Mouse (Mus musculus): ENCODE measurements around the gene Lhx4. TPM values are rescaled to one million over a fixed set of nuclear protein-coding genes. Genes with fewer than 3 reads are reported as not detected.

The Lhx4 gene
- polyA plus RNA-seq, 1 experiment from 2014 or later, result 0.27 TPM

- no peak overlapping the region for H3K27ac ChIP-seq (ENCODE audit: low read depth)
- H3K9ac ChIP-seq (ENCODE audit: low read length), result no peak overlapping the region
- no peaks in the 10 kb centered on the region for H3K4me1 ChIP-seq (replicated peaks; ENCODE audit: control insufficient read depth, insufficient read depth, low read length)
- DNase-seq (ENCODE audit: low spot score) (no peak), ATAC-seq (replicated peaks; ENCODE audit: low FRiP score, low TSS enrichment, low read depth) (no peak)
- no peak overlapping the region for H3K4me2 ChIP-seq (ENCODE audit: low read length)
- 61% methylated on average over 17 of the region's 17 CpGs for WGBS
- no peaks in the 10 kb centered on the region for H3K27me3 ChIP-seq (replicated peaks; ENCODE audit: control insufficient read depth, insufficient read depth, low read length)
- H3K9me3 ChIP-seq (ENCODE audit: control insufficient read depth, low read length), result no peaks in the 10 kb centered on the region
- no peak overlapping the region for H3K4me3 ChIP-seq (ENCODE audit: low read depth, low read length)
- H3K36me3 ChIP-seq (ENCODE audit: control insufficient read depth, insufficient read depth, low read length), result no peaks in the 10 kb centered on the region
Observed at GRCm38 (mm10) chr1:155698373-155699159, 52.9 kb downstream of the Lhx4 start.

GRCm38 (mm10) chr1:155693443-155693842 is 58.0 kb downstream of the Lhx4 start:
- no peaks in the 10 kb centered on the region for H3K9me3 ChIP-seq (ENCODE audit: control insufficient read depth, low read length)
- no peak for ATAC-seq (replicated peaks; ENCODE audit: low FRiP score, low TSS enrichment, low read depth)
- H3K27me3 ChIP-seq (replicated peaks; ENCODE audit: control insufficient read depth, insufficient read depth, low read length), result no peaks in the 10 kb centered on the region
- 36% methylated on average over 5 of the region's 5 CpGs for WGBS
- no peak overlapping the region for H3K4me2 ChIP-seq (ENCODE audit: low read length)
- no peak overlapping the region for H3K9ac ChIP-seq (ENCODE audit: low read length)
- DNase-seq (ENCODE audit: low spot score), result no peak
- H3K4me1 ChIP-seq (replicated peaks; ENCODE audit: control insufficient read depth, insufficient read depth, low read length), result no peaks in the 10 kb centered on the region
- no peak overlapping the region for H3K4me3 ChIP-seq (ENCODE audit: low read depth, low read length)
- no peak overlapping the region for H3K27ac ChIP-seq (ENCODE audit: low read depth)
- no peaks in the 10 kb centered on the region for H3K36me3 ChIP-seq (ENCODE audit: control insufficient read depth, insufficient read depth, low read length)

- Histone ChIP-seq H3K4me1 (replicated peaks; ENCODE audit: control insufficient read depth, insufficient read depth, low read length) (no peaks in the 10 kb centered on the region), H3K4me3 (ENCODE audit: low read depth, low read length) (no peak overlapping the region), H3K27me3 (replicated peaks; ENCODE audit: control insufficient read depth, insufficient read depth, low read length) (no peaks in the 10 kb centered on the region), H3K9ac (ENCODE audit: low read length) (no peak overlapping the region), H3K36me3 (ENCODE audit: control insufficient read depth, insufficient read depth, low read length) (no peaks in the 10 kb centered on the region), H3K4me2 (ENCODE audit: low read length) (no peak overlapping the region), H3K27ac (ENCODE audit: low read depth) (no peak overlapping the region), H3K9me3 (ENCODE audit: control insufficient read depth, low read length) (no peaks in the 10 kb centered on the region)
- DNase-seq (ENCODE audit: low spot score) (no peak), ATAC-seq (replicated peaks; ENCODE audit: low FRiP score, low TSS enrichment, low read depth) (no peak)
- WGBS, result 38% methylated on average over 11 of the region's 11 CpGs
Observed at GRCm38 (mm10) chr1:155693026-155693425, 58.5 kb downstream of the Lhx4 start.

DNA sequence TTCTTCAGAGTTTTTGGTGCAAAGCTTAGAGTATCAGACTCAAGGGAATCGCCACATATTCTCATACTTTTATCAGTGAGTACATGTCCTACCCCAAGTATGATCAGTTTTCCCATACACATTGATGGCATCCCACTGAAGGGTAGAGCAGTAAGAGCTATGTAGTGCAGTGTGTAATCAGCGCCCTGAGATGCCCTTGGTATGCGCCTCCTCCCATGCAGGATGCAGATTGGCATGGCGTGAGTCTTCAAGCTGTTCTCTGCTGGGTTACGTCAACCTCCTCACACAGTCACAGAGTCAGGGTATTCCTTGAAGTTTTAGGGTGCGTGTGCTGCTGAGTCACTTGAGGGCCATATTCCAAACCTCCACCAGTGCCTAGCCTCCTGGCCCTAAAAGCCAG is 59.3 kb downstream of the Lhx4 start:
- Histone ChIP-seq H3K4me1 (replicated peaks; ENCODE audit: control insufficient read depth, insufficient read depth, low read length) (no peaks in the 10 kb centered on the region), H3K27ac (ENCODE audit: low read depth) (no peak overlapping the region), H3K4me2 (ENCODE audit: low read length) (no peak overlapping the region), H3K4me3 (ENCODE audit: low read depth, low read length) (no peak overlapping the region), H3K36me3 (ENCODE audit: control insufficient read depth, insufficient read depth, low read length) (no peaks in the 10 kb centered on the region), H3K27me3 (replicated peaks; ENCODE audit: control insufficient read depth, insufficient read depth, low read length) (no peaks in the 10 kb centered on the region), H3K9ac (ENCODE audit: low read length) (no peak overlapping the region), H3K9me3 (ENCODE audit: control insufficient read depth, low read length) (no peaks in the 10 kb centered on the region)
- WGBS, result 94% methylated on average over 6 of the region's 6 CpGs
- ATAC-seq (replicated peaks; ENCODE audit: low FRiP score, low TSS enrichment, low read depth) (no peak), DNase-seq (ENCODE audit: low spot score) (no peak)

DNA sequence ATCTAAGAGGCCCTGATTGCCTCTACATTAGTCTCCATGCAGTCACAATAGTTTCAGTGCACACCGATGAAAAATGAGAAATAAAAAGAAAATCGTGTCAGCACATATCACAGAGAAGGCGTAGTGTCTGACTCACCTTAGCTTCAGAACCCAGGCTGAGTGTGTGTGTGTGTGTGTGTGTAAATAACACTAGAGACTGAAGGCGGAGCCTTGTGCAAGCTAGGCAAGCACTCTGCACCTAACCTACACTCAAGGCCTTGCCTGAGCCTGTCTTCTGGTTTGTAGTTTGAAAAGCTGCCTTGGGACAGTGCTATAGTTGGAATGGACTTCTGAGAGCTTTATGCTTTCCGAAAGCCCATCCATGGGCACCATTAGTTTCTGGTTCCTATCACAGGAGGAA is 61.9 kb downstream of the Lhx4 start:
- H3K36me3 ChIP-seq (ENCODE audit: control insufficient read depth, insufficient read depth, low read length), result no peaks in the 10 kb centered on the region
- no peaks in the 10 kb centered on the region for H3K9me3 ChIP-seq (ENCODE audit: control insufficient read depth, low read length)
- no peak for DNase-seq (ENCODE audit: low spot score)
- 96% methylated on average over 5 of the region's 5 CpGs for WGBS
- H3K4me2 ChIP-seq (ENCODE audit: low read length), result no peak overlapping the region
- no peaks in the 10 kb centered on the region for H3K27me3 ChIP-seq (replicated peaks; ENCODE audit: control insufficient read depth, insufficient read depth, low read length)
- H3K9ac ChIP-seq (ENCODE audit: low read length), result no peak overlapping the region
- no peaks in the 10 kb centered on the region for H3K4me1 ChIP-seq (replicated peaks; ENCODE audit: control insufficient read depth, insufficient read depth, low read length)
- ATAC-seq (replicated peaks; ENCODE audit: low FRiP score, low TSS enrichment, low read depth), result no peak
- no peak overlapping the region for H3K27ac ChIP-seq (ENCODE audit: low read depth)
- H3K4me3 ChIP-seq (ENCODE audit: low read depth, low read length), result no peak overlapping the region

DNA sequence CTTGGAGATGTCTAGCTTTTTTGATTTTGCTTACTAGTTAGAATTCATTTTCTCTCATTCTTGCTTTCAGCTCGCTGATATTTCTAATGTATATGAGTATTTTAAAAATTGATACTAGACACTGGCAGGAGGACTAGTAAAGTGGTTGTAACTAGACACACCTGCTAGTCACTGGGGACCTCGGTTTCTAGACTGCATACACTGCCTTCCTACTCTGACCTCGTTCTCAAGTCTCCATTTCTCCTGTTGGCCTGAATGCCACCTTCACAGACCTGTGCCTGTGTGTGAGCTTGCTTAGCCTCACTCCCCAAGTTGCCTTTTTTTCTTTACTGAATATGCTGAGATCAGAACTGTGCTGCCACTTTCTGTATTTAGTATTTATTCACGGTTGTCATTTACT is 62.3 kb downstream of the Lhx4 start:
- Histone ChIP-seq H3K27me3 (replicated peaks; ENCODE audit: control insufficient read depth, insufficient read depth, low read length) (no peaks in the 10 kb centered on the region), H3K27ac (ENCODE audit: low read depth) (no peak overlapping the region), H3K4me1 (replicated peaks; ENCODE audit: control insufficient read depth, insufficient read depth, low read length) (no peaks in the 10 kb centered on the region), H3K36me3 (ENCODE audit: control insufficient read depth, insufficient read depth, low read length) (no peaks in the 10 kb centered on the region), H3K9me3 (ENCODE audit: control insufficient read depth, low read length) (no peaks in the 10 kb centered on the region), H3K9ac (ENCODE audit: low read length) (no peak overlapping the region), H3K4me3 (ENCODE audit: low read depth, low read length) (no peak overlapping the region), H3K4me2 (ENCODE audit: low read length) (no peak overlapping the region)
- DNase-seq (ENCODE audit: low spot score) (no peak), ATAC-seq (replicated peaks; ENCODE audit: low FRiP score, low TSS enrichment, low read depth) (no peak)
- 91% methylated on average over 4 of the region's 4 CpGs for WGBS

DNA sequence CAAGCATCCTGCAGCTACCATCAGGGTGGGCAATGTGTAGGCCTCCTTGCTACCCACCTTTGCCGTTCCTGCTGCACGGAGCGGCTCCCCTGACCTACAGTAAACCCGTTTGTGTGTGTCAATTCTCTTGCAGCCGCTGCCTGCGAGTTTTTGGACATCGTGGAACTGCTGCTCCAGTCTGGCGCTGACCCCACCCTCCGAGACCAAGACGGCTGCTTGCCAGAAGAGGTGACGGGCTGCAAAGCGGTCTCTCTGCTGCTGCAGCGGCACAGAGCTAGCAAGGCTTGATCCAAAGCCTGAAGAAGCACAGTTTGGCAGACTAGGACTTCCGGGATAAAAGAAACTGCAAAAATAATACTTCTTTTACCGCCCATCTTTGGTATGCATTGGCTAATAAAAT is 64.7 kb downstream of the Lhx4 start:
- Histone ChIP-seq H3K9ac (ENCODE audit: low read length) (no peak overlapping the region), H3K9me3 (ENCODE audit: control insufficient read depth, low read length) (no peaks in the 10 kb centered on the region), H3K4me2 (ENCODE audit: low read length) (no peak overlapping the region), H3K27ac (ENCODE audit: low read depth) (no peak overlapping the region), H3K4me1 (replicated peaks; ENCODE audit: control insufficient read depth, insufficient read depth, low read length) (no peaks in the 10 kb centered on the region), H3K27me3 (replicated peaks; ENCODE audit: control insufficient read depth, insufficient read depth, low read length) (no peaks in the 10 kb centered on the region), H3K4me3 (ENCODE audit: low read depth, low read length) (no peak overlapping the region), H3K36me3 (ENCODE audit: control insufficient read depth, insufficient read depth, low read length) (no peaks in the 10 kb centered on the region)
- ATAC-seq (replicated peaks; ENCODE audit: low FRiP score, low TSS enrichment, low read depth), result no peak
- 80% methylated on average over 15 of the region's 15 CpGs for WGBS
- no peak for DNase-seq (ENCODE audit: low spot score)

GRCm38 (mm10) chr1:155681116-155681799 is 70.2 kb downstream of the Lhx4 start:
- no peak overlapping the region for H3K9ac ChIP-seq (ENCODE audit: low read length)
- no peak overlapping the region for H3K4me2 ChIP-seq (ENCODE audit: low read length)
- 68% methylated on average over 10 of the region's 10 CpGs for WGBS
- H3K36me3 ChIP-seq (ENCODE audit: control insufficient read depth, insufficient read depth, low read length), result no peaks in the 10 kb centered on the region
- no peak overlapping the region for H3K27ac ChIP-seq (ENCODE audit: low read depth)
- no peak overlapping the region for H3K4me3 ChIP-seq (ENCODE audit: low read depth, low read length)
- H3K4me1 ChIP-seq (replicated peaks; ENCODE audit: control insufficient read depth, insufficient read depth, low read length), result no peaks in the 10 kb centered on the region
- no peaks in the 10 kb centered on the region for H3K27me3 ChIP-seq (replicated peaks; ENCODE audit: control insufficient read depth, insufficient read depth, low read length)
- no peak for ATAC-seq (replicated peaks; ENCODE audit: low FRiP score, low TSS enrichment, low read depth)
- DNase-seq (ENCODE audit: low spot score), result no peak
- no peaks in the 10 kb centered on the region for H3K9me3 ChIP-seq (ENCODE audit: control insufficient read depth, low read length)

GRCm38 (mm10) chr1:155675570-155675969 is 75.9 kb downstream of the Lhx4 start:
- Histone ChIP-seq H3K4me2 (ENCODE audit: low read length) (no peak overlapping the region), H3K4me3 (ENCODE audit: low read depth, low read length) (no peak overlapping the region), H3K36me3 (ENCODE audit: control insufficient read depth, insufficient read depth, low read length) (no peaks in the 10 kb centered on the region), H3K9me3 (ENCODE audit: control insufficient read depth, low read length) (no peaks in the 10 kb centered on the region), H3K4me1 (replicated peaks; ENCODE audit: control insufficient read depth, insufficient read depth, low read length) (no peaks in the 10 kb centered on the region), H3K27me3 (replicated peaks; ENCODE audit: control insufficient read depth, insufficient read depth, low read length) (no peaks in the 10 kb centered on the region), H3K27ac (ENCODE audit: low read depth) (no peak overlapping the region), H3K9ac (ENCODE audit: low read length) (no peak overlapping the region)
- no peak for ATAC-seq (replicated peaks; ENCODE audit: low FRiP score, low TSS enrichment, low read depth)
- WGBS, result 88% methylated on average over 6 of the region's 6 CpGs
- DNase-seq (ENCODE audit: low spot score), result no peak

All from intestine, embryonic 14.5 days (tissue).